Mouse (Mus musculus) myocyte (in vitro differentiated cells): Measurements from ENCODE around the gene Tchp.

Experiments
- CEBPB ChIP-seq: IDR thresholded peaks from 2 replicates; pipeline ENCODE4 v1.6.1; 2011; ENCODE audit warnings: mild to moderate bottlenecking, moderate library complexity; ENCODE audit not compliant: poor library complexity, insufficient read depth, severe bottlenecking
- E2F4 ChIP-seq: IDR thresholded peaks from one replicate; pipeline ENCODE4 v1.6.1; 2011; ENCODE audit warnings: mild to moderate bottlenecking, control low read depth, moderate library complexity; ENCODE audit not compliant: insufficient read depth
- POLR2A ChIP-seq: IDR thresholded peaks from one replicate; pipeline ENCODE4 v1.6.1; 2011; ENCODE audit warnings: low read depth, mild to moderate bottlenecking, control low read depth, moderate library complexity; ENCODE audit not compliant: insufficient read length
- SRF ChIP-seq: IDR thresholded peaks from one replicate; pipeline ENCODE4 v1.6.1; 2011; ENCODE audit warnings: low read depth; ENCODE audit not compliant: control insufficient read depth, insufficient read length
- USF1 ChIP-seq: IDR thresholded peaks from one replicate; pipeline ENCODE4 v1.6.1; 2011; ENCODE audit warnings: low read depth, mild to moderate bottlenecking, control low read depth, moderate library complexity

- TF ChIP-seq USF1, result no peak
- no peak for TF ChIP-seq POLR2A
- no peak for TF ChIP-seq CEBPB
- no peak for TF ChIP-seq E2F4
- TF ChIP-seq SRF, result no peak
Measured at GRCm38 (mm10) chr5:114764812-114765735, 57.5 kb downstream of the Tchp start.
